Mouse (Mus musculus) kidney, adult 11 months (tissue): ENCODE measurements around the gene Azin2.
A peak's percentile ranks its signal among the peaks of the same experiment; 100 is the strongest.

ENCODE experiments used
- DNase-seq: peaks from one replicate; pipeline ENCODE4 v3.0.0; 2022

Azin2 gene

DNA sequence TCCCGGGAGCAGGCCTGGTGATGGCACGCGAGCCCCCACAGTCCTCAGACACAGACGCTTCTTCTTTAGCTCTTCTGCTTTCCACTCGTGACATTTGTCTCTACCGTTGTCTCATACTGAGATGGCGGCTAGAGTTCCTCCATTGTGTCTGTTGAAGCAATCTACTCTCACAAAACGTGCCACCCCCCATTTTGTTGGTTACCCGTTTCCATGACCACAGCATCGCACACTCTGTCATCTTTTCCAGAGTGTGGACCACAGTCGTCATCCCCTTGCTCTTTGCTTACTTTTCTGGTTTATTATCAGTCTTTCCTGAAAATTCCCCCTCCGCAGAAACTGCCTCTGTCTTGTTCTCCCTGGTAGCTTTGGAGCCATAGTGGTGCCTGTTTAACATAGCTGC lies 68.1 kb downstream of the Azin2 start:
- no peak for DNase-seq

DNA sequence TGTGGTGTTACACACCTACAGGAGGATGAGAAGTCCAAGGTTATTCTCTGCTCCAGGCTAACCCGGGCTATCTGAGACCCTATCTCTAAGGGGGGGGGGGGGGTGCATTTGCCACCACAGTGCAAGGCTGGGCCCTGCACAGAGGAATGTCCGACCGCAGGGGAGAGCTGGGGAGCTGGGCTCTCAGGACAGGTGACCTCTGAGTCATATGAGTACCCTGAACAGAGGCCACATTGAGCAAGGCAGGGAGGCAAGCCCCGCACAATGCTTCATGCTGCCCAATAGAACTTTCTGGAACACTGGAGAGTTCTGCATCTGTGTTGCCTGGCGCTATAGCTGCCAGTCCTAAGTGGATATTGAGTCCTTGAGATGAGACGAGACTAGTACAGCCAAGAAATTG lies 70.1 kb downstream of the Azin2 start:
- no peak for DNase-seq

DNA sequence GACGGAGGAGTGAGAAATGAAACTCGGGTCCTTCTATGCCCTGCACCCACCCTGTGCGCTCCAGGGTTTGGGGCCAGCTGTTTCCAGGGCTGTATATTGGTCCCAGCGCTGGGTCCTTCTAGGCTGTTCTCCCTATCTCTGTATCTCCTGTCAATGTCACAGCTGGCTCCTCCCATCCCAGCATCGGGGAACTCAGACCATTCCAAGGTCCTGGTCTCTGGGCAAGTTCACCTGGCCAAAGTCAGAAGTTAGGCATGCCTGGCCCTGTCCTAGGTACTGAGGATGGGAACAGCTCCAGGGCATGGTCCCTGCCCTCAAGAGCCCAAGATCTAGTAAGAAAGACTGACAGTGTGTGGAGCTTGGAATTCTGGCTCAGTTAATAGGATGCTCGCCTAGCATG lies 70.5 kb downstream of the Azin2 start:
- DNase-seq: no peak

DNA sequence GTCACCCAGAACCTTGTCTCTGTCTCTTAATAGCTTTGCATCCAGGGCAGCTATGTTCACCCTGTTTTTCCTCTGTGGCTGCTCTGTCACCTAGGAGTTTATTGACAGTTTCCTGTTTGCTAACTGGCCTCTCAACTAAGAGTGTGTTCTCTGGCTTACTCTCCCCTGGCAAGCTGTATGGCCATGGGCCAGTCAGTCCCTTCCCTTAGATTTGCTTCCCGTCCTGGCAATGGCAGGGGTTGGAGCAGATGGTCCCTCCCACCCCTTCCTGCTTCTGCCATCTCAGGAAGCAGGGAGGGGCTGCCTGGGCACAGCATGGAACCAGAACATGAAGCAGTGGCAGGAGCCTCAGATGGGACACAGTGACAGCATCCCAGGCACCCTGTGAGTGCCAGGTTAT lies 71.1 kb downstream of the Azin2 start:
- DNase-seq: peak; percentile 76

DNA sequence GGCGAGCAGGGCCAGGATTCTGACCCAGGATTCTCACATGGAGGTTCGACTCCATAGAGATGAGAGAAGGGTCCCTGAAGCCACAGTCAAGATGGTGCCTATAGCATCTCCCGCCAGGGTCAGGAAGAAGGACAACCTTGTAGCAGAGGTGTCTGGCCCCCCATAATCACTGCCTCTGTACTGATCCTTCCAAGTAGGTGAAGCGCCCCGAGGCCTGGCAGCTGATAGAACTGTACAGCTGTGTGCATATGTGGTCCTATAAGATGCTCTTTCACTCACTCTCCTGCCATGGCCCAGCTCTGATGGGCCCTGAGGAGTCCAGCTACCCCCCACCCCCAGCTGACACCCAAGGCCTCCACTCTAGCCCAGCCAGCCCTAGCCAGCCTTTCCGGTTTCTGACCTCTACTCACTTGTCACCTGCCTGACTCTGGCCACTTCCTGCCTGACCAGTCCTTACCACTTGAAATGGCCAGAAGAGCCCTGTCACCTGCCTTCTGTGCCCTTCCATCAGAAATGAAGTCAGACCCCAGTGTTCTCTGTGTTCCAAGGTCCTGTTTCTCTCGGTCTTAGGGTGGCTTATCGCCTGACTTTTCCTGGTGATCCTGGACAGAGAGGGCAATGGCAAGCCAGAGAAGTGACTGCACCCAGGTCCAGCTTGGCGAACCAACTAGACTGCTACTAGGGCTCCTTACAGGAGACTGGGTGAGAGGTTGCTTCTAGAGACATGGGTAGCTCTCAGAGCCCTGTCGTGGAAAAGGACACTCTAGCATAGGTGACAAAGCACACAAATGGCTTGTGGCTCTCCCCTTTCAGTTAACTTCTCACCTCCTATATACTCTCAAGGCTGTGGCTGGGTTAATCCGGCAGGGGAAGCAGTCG lies 72.3 kb downstream of the Azin2 start:
- DNase-seq: no peak

DNA sequence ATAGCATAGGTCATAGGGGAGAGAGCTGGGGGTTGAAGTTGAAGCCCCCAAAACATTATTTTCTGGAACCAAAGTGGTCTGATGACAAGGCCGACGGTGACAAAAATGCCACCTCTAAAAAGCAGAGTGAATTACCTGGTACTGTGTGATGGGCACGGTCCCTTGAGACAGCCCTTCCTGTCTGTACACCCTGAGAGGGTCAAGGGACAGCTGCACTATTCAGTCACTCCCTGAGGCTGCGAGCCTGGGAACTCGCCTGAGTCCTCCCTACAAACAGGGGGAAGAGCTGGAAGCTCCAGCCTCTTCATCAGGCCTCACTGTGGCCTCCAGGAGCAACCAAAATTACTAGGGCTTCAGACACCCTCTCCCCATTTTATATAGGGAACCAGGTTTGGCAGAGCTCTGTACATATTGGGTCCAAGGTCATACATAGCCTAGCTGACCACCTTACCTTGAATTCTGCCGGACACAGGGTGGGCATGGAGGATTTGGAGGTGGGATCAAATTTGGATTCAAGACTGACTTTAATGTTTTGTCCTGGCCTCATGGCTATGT lies 73.7 kb downstream of the Azin2 start:
- no peak for DNase-seq

DNA sequence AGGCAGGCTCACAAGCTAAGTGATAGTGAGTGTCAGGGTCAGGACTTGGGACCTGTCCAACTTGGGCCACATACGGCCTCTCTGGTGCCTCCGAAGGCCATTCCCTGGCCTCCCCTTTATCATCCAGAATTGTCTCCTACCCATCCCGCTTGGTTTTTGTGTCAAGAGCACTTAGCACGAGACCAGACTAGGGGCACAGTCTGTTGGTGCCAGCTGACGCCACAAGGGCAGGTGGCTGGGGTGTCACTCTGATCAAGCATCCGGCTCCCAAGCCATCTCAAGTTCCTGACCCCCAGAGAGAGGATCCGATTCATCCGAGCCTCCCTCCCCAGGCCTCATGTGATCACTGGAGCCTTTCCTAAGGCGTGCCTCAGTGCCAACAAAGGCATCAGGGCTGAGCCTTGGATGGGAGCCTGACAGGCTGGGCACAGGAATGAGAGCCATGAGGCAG lies 74.6 kb downstream of the Azin2 start:
- no peak for DNase-seq

DNA sequence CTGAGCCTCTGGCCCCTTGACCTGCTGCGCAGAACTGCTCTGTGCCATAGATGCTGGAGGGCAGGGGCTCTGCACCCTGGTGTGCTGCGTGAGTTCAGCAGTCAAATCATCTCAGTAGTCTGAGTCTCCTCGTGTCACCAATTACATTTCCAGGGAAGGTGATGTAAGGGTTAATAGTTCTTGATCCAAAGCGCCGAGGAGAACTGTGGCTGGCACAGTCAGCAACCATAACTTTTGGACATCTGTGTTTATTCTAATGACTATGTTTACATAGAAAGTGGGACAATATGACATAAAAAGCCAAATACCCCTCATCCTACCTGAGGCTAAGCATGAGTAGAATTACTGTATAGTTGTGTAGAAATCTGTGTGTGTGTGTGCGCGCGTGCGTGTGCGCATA lies 75.2 kb downstream of the Azin2 start:
- DNase-seq: no peak

DNA sequence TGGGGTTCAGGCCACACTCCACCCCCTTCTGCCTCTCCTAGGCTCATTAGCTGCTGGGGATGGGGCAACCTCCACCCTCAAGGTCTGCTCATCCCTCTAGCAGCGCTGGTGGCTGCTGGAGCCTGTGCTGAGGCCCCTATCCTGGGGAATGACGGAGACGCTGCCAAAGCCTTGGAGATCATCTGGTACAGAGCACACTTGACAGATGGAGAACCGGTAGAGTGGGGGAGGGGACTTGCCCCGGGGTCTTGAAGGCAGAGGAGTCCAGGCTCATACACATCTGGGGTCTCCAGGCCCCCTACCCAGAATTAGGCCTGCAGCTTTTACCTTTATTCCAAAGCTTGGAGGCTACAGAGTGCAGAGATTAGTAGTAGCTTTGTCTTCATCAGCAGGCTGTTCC lies 75.7 kb downstream of the Azin2 start:
- DNase-seq: no peak

DNA sequence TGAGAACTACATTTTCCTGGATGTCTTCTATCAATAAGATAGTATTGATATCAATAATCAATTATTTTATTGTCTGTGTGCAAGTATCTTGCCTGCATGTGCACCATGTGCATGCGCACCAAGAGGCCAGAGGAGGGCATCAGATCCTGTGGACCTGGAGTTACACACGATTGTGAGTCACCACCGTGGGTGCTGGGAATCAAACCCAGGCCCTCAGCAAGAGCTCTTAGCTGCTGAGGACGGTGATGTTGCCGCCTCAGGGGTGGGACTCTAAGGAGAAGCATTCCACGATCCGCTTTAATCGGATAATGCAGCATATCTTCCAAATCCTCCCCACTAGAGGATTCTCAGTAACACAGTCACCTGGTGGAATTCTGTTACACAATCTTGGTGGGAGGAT lies 76.7 kb downstream of the Azin2 start:
- DNase-seq: no peak

DNA sequence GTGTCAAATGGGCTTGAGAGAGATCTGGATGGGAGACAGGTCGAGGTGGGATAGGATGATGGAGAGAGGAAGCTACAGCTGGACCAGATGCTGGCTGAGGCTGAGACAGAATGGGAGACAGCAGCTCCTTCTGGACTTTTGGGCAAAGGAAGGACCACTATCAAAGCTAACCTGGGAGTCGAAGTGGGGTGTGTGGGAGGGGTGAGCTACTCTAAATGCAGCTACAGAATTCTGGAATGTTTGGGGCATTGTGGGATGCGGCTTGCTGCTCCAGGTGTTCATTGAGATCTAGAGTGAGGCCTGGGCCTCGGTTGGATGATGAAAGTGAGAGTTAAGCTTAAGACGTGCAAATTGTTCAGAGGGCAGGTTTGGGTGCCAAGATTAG lies 77.5 kb downstream of the Azin2 start:
- DNase-seq: no peak

DNA sequence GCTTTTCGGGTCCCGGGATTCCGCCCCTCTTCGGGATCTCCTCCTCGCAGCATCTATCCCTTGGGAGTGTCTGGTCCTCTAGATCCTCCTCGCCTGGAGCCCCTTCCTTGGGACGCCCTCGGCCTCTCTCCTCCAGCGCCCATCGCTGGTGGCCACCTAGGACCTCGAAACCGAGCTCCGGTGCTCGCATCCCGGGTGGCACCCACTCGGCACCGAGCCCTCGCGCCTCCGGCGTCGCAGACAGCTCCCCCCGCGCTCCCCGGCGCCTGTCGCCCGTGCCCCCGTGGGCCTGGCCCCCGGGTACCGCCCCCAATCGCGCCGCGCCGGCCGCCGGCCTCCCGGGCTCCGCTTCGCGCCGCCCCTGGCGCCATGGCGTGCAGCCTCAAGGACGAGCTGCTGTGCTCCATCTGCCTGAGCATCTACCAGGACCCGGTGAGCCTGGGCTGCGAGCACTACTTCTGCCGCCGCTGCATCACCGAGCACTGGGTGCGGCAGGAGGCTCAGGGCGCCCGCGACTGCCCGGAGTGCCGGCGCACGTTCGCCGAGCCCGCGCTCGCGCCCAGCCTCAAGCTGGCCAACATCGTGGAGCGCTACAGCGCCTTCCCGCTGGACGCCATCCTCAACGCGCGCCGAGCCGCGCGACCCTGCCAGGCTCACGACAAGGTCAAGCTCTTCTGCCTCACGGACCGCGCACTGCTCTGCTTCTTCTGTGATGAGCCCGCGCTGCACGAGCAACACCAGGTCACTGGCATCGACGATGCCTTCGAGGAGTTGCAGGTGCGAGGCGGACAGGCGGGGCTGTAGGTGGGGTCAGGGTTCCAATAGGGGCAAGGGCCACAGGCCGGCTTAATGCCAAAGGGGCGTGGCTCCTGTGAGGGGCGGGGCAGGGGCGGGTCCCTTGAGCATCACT lies 78.2 kb downstream of the Azin2 start:
- DNase-seq: peak; percentile 42

DNA sequence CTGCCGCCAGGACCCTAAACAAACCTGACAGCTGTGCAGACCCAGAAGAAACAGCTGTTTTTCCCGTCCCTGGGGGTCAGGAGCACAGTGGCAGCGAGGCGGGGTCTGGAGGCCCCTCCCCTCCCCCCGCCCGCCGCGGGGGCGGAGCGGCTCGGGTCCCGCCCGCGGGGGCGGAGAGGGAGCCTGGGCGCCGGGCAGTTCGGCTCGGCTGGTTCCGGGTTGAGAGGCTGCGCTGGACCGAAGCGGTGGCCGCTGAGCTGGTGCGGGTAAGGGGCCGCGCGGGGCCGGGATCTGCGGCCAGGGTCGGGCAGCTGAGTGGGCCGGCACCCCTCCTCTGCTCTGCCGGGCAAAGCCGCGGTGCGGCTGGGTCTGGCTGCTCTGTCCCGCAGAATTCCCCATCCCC lies 78.9 kb downstream of the Azin2 start, which contains the start of gene Trim62:
Gene Trim62, plus strand, starts transcription at position 202 of the 403 bp plus-strand sequence.
- peak; percentile 72 for DNase-seq
